27 mouse cellular contexts compared by ENCODE assay signal in the genomic region with DNA sequence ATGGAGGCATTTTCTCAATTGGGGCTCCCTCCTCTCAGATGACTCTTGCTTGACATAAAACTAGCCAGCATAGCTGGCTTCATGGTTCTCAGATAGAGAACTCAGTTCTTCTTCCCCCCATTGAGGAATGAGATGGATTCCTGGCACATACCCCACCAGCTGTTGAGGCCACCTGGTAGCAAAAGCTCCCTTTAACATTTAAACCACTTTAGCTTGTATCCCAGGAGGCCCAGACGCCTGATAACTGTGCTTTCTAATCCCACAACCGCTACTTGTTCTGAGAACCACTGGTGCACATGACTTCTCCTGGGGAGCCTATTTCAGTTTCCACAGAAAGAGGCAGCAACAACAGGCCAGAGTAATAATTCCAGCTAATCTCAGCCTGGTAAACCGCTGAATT. TPM values are rescaled to one million over a fixed set of nuclear protein-coding genes. Genes with fewer than 3 reads are reported as not detected.
"Had no signal": no experiment of that assay in that cellular context is flagged by ENCODE, and none has a peak within 500 bp of the region (broad histone marks: within the 10 kb centered on the region; RNA-seq: fewer than 3 reads in every experiment).

No protein-coding gene starts in this region.

- H3K36me3 ChIP-seq: heart, embryonic 12.5 days; hindbrain, embryonic 10.5 days; hindbrain, embryonic 13.5 days; hindbrain, embryonic 15.5 days; kidney, embryonic 15.5 days; limb, embryonic 13.5 days; limb, embryonic 15.5 days; liver, embryonic 12.5 days had no signal

- H3K9me3 ChIP-seq: heart, embryonic 12.5 days; hindbrain, embryonic 10.5 days; hindbrain, embryonic 13.5 days; hindbrain, embryonic 15.5 days; kidney, embryonic 15.5 days; limb, embryonic 13.5 days; limb, embryonic 15.5 days; liver, embryonic 12.5 days had no signal

- H3K27me3 ChIP-seq: heart, embryonic 12.5 days; hindbrain, embryonic 13.5 days; hindbrain, embryonic 15.5 days; kidney, embryonic 15.5 days; limb, embryonic 13.5 days; limb, embryonic 15.5 days; liver, embryonic 12.5 days had no signal

- ATAC-seq: hindbrain, postnatal 0 days; intestine, embryonic 16.5 days; liver, embryonic 12.5 days had no signal

- H3K4me3 ChIP-seq: heart, embryonic 12.5 days; hindbrain, embryonic 10.5 days; hindbrain, embryonic 13.5 days; hindbrain, embryonic 15.5 days; kidney, embryonic 15.5 days; limb, embryonic 13.5 days; limb, embryonic 15.5 days; liver, embryonic 12.5 days had no signal

- DNase-seq: gastrocnemius, postnatal 14 days; heart, postnatal 4 days; kidney, adult 11 months; kidney, adult 9 months; kidney, postnatal 14 days; kidney, postnatal 36 days; layer of hippocampus, adult 9-11 months; layer of hippocampus, postnatal 36 days; left cerebral cortex, postnatal 4 days had no signal

- H3K4me1 ChIP-seq: heart, embryonic 12.5 days; kidney, embryonic 15.5 days; limb, embryonic 15.5 days; liver, embryonic 12.5 days had no signal

- H3K4me2 ChIP-seq: heart, embryonic 12.5 days; hindbrain, embryonic 13.5 days; hindbrain, embryonic 15.5 days; kidney, embryonic 15.5 days; limb, embryonic 13.5 days; limb, embryonic 15.5 days; liver, embryonic 12.5 days had no signal

- H3K9ac ChIP-seq: heart, embryonic 12.5 days; hindbrain, embryonic 13.5 days; hindbrain, embryonic 15.5 days; kidney, embryonic 15.5 days; limb, embryonic 13.5 days; limb, embryonic 15.5 days; liver, embryonic 12.5 days; liver, embryonic 14.5 days had no signal

- H3K27ac ChIP-seq: hindbrain, embryonic 10.5 days; hindbrain, embryonic 13.5 days; hindbrain, embryonic 15.5 days; hindbrain, postnatal 0 days; kidney, embryonic 15.5 days; kidney, postnatal 0 days; limb, embryonic 13.5 days; limb, embryonic 15.5 days; liver, embryonic 12.5 days; liver, embryonic 14.5 days had no signal

RNA-seq across cellular contexts. Expression of a gene that starts 12.4 kb away (rescaled TPM):
- total RNA-seq: granulocyte monocyte progenitor cell, adult 5-6 weeks; heart, postnatal 4 days; layer of hippocampus, adult 18-20 months; layer of hippocampus, postnatal 36 days; liver, adult 2 months had no signal
- polyA plus RNA-seq: heart, embryonic 12.5 days; heart, embryonic 14.5 days; intestine, embryonic 14.5 days; intestine, embryonic 16.5 days; kidney, embryonic 15.5 days; large intestine, adult 2 months; liver, embryonic 12.5 days; liver, embryonic 14.5 days had no signal
